Mouse (Mus musculus) adrenal gland (tissue): ENCODE measurements around the gene Sp9.

ENCODE experiments used
- intact Hi-C: fragments of 180-260 bp; cut with DNase I; formaldehyde crosslinking; loops from one replicate; pipeline ENCODE4 v1.15.1; 2025

Sp9 gene

GRCm38 (mm10) chr2:73306006-73306405 lies 34.3 kb downstream of the Sp9 start:
- intact Hi-C loops: no loop called here

- intact Hi-C loops: loop anchor here (10.0 kb wide), 1 partner anchor 72 kb away; the partner anchor contains the start of gene Gpr155
Measured at GRCm38 (mm10) chr2:73312152-73313116, 40.7 kb downstream of the Sp9 start, which contains the start of the genes Scrn3 and Cir1. Gene Scrn3, plus strand, starts transcription at chr2:73312601. Gene Cir1, minus strand, starts transcription at chr2:73312701.

GRCm38 (mm10) chr2:73313117-73313501 lies 41.4 kb downstream of the Sp9 start:
- intact Hi-C loops: loop anchor here (10.0 kb wide), 1 partner anchor 72 kb away; the partner anchor contains the start of gene Gpr155

GRCm38 (mm10) chr2:73314311-73314710 lies 42.6 kb downstream of the Sp9 start:
- intact Hi-C loops: loop anchor here (10.0 kb wide), 1 partner anchor 70 kb away; the partner anchor contains the start of gene Gpr155

GRCm38 (mm10) chr2:73317426-73317825 lies 45.7 kb downstream of the Sp9 start:
- intact Hi-C loops: loop anchor here (10.0 kb wide), 1 partner anchor 67 kb away; the partner anchor contains the start of gene Gpr155

- intact Hi-C loops: loop anchor here (10.0 kb wide), 1 partner anchor 66 kb away; the partner anchor contains the start of gene Gpr155
Measured at GRCm38 (mm10) chr2:73319218-73319617, 47.5 kb downstream of the Sp9 start.

GRCm38 (mm10) chr2:73322991-73323390 lies 51.3 kb downstream of the Sp9 start:
- intact Hi-C loops: no loop called here

GRCm38 (mm10) chr2:73325871-73326270 lies 54.1 kb downstream of the Sp9 start:
- intact Hi-C loops: no loop called here
